Mouse (Mus musculus): ENCODE data around the gene Utp14b. TPM values are rescaled to one million over a fixed set of nuclear protein-coding genes. Genes with fewer than 3 reads are reported as not detected.

The Utp14b gene
- polyA plus RNA-seq, 1 experiment = 0.46 TPM

- Histone ChIP-seq H3K36me3 (ENCODE audit: control insufficient read depth, insufficient read depth, low read length) (peaks cover 1% of the 10 kb centered on the region; the same call in 1 of the 2 replicates), H3K27ac (ENCODE audit: insufficient read depth, low read length) (no peak overlapping the region), H3K4me1 (ENCODE audit: control insufficient read depth, insufficient read depth, insufficient read length) (no peaks in the 10 kb centered on the region; the same call in 1 of the 2 replicates), H3K27me3 (ENCODE audit: control insufficient read depth, insufficient read depth, low read length) (no peaks in the 10 kb centered on the region), H3K4me3 (ENCODE audit: extremely low read depth, insufficient read depth, insufficient read length) (no peak overlapping the region)
- TF ChIP-seq POLR2A (IDR thresholded peaks at IDR 0.05; ENCODE audit: low read depth, low read length) = no peak
- TF ChIP-seq CTCF (IDR thresholded peaks at IDR 0.05; ENCODE audit: extremely low read depth, insufficient read depth, insufficient read length, insufficient replicate concordance) = no peak
- DNase-seq (ENCODE audit: low read depth in 1 of 2, low spot score in 2 of 2) = no peak
- 40% methylated on average over 3 of the region's 3 CpGs for WGBS
These were observed 24.5 kb downstream of the Utp14b start for GRCm38 (mm10) chr1:78682291-78682690.

- no peaks in the 10 kb centered on the region for H3K27me3 ChIP-seq (ENCODE audit: control insufficient read depth, insufficient read depth, low read length)
- H3K27ac ChIP-seq (ENCODE audit: insufficient read depth, low read length) = no peak overlapping the region
- no peaks in the 10 kb centered on the region; the same call in 1 of the 2 replicates for H3K4me1 ChIP-seq (ENCODE audit: control insufficient read depth, insufficient read depth, insufficient read length)
- WGBS = 48% methylated on average over 8 of the region's 8 CpGs
- no peak overlapping the region for H3K4me3 ChIP-seq (ENCODE audit: extremely low read depth, insufficient read depth, insufficient read length)
- peaks cover 1% of the 10 kb centered on the region; the same call in 1 of the 2 replicates for H3K36me3 ChIP-seq (ENCODE audit: control insufficient read depth, insufficient read depth, low read length)
- TF ChIP-seq POLR2A (IDR thresholded peaks at IDR 0.05; ENCODE audit: low read depth, low read length) (no peak), CTCF (IDR thresholded peaks at IDR 0.05; ENCODE audit: extremely low read depth, insufficient read depth, insufficient read length, insufficient replicate concordance) (no peak)
- DNase-seq (ENCODE audit: low read depth in 1 of 2, low spot score in 2 of 2) = no peak
These were observed 26.3 kb downstream of the Utp14b start for GRCm38 (mm10) chr1:78684128-78684527.

DNA sequence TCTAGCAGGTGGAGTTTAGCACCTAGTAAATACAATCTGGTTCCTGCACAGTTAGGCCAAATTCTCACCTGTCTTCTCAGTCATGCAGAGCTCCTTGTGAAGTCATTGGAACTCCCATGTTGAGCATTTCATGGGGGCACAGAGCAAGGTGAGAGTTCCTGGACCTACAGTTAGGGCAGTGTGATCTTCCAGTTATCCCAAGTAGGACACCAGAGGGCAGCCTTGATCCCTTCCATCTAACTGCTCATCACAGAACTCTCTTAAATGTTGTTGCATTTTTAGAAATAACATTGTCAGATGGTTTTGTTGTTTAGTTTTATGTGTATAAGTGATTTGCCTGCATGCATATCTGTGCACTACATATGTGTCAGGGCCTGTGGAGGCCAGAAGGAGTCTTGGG is 29.0 kb downstream of the Utp14b start:
- peak; percentile 12; the same call in 1 of the 2 replicates for TF ChIP-seq CTCF (IDR thresholded peaks at IDR 0.05; ENCODE audit: extremely low read depth, insufficient read depth, insufficient read length, insufficient replicate concordance)
- no peak for TF ChIP-seq POLR2A (IDR thresholded peaks at IDR 0.05; ENCODE audit: low read depth, low read length)
- Histone ChIP-seq H3K4me1 (ENCODE audit: control insufficient read depth, insufficient read depth, insufficient read length) (no peaks in the 10 kb centered on the region; the same call in 1 of the 2 replicates), H3K36me3 (ENCODE audit: control insufficient read depth, insufficient read depth, low read length) (peaks cover 1% of the 10 kb centered on the region; the same call in 1 of the 2 replicates), H3K4me3 (ENCODE audit: extremely low read depth, insufficient read depth, insufficient read length) (no peak overlapping the region), H3K27me3 (ENCODE audit: control insufficient read depth, insufficient read depth, low read length) (no peaks in the 10 kb centered on the region), H3K27ac (ENCODE audit: insufficient read depth, low read length) (no peak overlapping the region)
- DNase-seq (ENCODE audit: low read depth in 1 of 2, low spot score in 2 of 2) = no peak

DNA sequence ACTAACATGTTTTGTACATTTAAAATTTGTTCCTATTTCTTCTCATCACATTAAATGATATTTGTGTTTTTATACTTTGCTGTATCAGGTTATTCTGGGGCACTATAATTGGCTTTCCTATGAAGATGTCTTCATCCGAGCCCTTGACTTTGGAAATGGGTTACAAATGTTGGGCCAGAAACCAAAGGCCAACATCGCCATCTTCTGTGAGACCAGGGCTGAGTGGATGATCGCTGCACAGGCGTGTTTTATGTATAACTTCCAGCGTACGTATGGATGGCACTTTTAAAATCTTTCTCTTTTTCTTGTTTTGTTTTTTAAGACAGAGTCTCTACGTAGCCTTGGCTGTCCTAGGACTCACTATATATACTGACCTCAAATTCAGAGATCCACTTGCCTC is 30.3 kb downstream of the Utp14b start:
- no peak for DNase-seq (ENCODE audit: low read depth in 1 of 2, low spot score in 2 of 2)
- 95% methylated on average over 7 of the region's 7 CpGs for WGBS
- no peak overlapping the region for H3K4me3 ChIP-seq (ENCODE audit: extremely low read depth, insufficient read depth, insufficient read length)
- H3K4me1 ChIP-seq (ENCODE audit: control insufficient read depth, insufficient read depth, insufficient read length) = no peaks in the 10 kb centered on the region; the same call in 1 of the 2 replicates
- TF ChIP-seq POLR2A (IDR thresholded peaks at IDR 0.05; ENCODE audit: low read depth, low read length) (no peak), CTCF (IDR thresholded peaks at IDR 0.05; ENCODE audit: extremely low read depth, insufficient read depth, insufficient read length, insufficient replicate concordance) (no peak)
- no peaks in the 10 kb centered on the region for H3K27me3 ChIP-seq (ENCODE audit: control insufficient read depth, insufficient read depth, low read length)
- H3K36me3 ChIP-seq (ENCODE audit: control insufficient read depth, insufficient read depth, low read length) = peaks cover 1% of the 10 kb centered on the region; the same call in 1 of the 2 replicates
- no peak overlapping the region for H3K27ac ChIP-seq (ENCODE audit: insufficient read depth, low read length)

DNA sequence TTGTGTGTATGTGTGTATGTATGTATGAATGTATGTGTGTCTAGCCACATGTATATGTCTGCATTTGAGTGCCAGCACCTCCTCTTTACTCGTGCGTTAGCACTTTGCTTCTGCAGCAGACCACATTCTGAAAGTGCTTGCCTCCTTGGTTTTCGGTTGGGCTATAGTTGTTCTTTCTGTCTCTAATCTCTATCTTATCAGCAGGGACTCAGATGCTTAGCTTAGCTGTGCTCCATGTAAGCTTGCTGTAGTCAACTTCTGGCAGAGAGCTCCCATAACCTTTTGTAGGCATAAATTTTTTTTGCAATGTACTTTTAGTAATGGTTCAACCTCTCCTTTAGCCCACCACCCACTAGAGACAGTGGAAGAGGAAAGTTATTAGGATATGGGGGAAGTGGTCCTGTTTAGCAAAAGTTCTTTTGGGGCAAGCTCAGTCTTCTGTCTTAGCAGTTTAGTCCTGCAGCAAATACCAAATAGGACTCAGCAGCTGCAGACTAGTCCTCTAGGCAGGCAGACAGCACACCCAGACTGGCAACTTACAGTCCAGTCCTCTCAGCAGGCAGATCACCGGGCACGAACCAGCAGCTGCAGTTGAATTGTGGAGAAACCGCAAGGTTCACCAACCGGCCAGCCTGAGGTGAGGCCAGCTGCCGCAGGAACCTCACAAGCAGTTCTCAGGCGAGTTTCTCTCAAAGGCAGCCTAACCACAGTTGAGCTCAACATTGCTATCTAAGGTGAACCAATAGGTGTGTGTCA is 36.8 kb downstream of the Utp14b start:
- Histone ChIP-seq H3K4me3 (ENCODE audit: extremely low read depth, insufficient read depth, insufficient read length) (no peak overlapping the region), H3K27ac (ENCODE audit: insufficient read depth, low read length) (no peak overlapping the region), H3K4me1 (ENCODE audit: control insufficient read depth, insufficient read depth, insufficient read length) (no peaks in the 10 kb centered on the region), H3K27me3 (ENCODE audit: control insufficient read depth, insufficient read depth, low read length) (no peaks in the 10 kb centered on the region), H3K36me3 (ENCODE audit: control insufficient read depth, insufficient read depth, low read length) (no peaks in the 10 kb centered on the region; the same call in 1 of the 2 replicates)
- DNase-seq (ENCODE audit: low read depth in 1 of 2, low spot score in 2 of 2) = no peak
- TF ChIP-seq CTCF (IDR thresholded peaks at IDR 0.05; ENCODE audit: extremely low read depth, insufficient read depth, insufficient read length, insufficient replicate concordance) = no peak
- TF ChIP-seq POLR2A (IDR thresholded peaks at IDR 0.05; ENCODE audit: low read depth, low read length) = no peak
- 81% methylated on average over 9 of the region's 9 CpGs for WGBS

GRCm38 (mm10) chr1:78696305-78696704 is 38.5 kb downstream of the Utp14b start:
- 35% methylated on average over 2 of the region's 2 CpGs for WGBS
- H3K27ac ChIP-seq (ENCODE audit: insufficient read depth, low read length) = no peak overlapping the region
- no peak overlapping the region for H3K4me3 ChIP-seq (ENCODE audit: extremely low read depth, insufficient read depth, insufficient read length)
- DNase-seq (ENCODE audit: low read depth in 1 of 2, low spot score in 2 of 2) = no peak
- H3K27me3 ChIP-seq (ENCODE audit: control insufficient read depth, insufficient read depth, low read length) = no peaks in the 10 kb centered on the region
- no peaks in the 10 kb centered on the region for H3K4me1 ChIP-seq (ENCODE audit: control insufficient read depth, insufficient read depth, insufficient read length)
- peaks cover 1% of the 10 kb centered on the region; the same call in 1 of the 2 replicates for H3K36me3 ChIP-seq (ENCODE audit: control insufficient read depth, insufficient read depth, low read length)
- TF ChIP-seq CTCF (IDR thresholded peaks at IDR 0.05; ENCODE audit: extremely low read depth, insufficient read depth, insufficient read length, insufficient replicate concordance) (no peak), POLR2A (IDR thresholded peaks at IDR 0.05; ENCODE audit: low read depth, low read length) (no peak)

DNA sequence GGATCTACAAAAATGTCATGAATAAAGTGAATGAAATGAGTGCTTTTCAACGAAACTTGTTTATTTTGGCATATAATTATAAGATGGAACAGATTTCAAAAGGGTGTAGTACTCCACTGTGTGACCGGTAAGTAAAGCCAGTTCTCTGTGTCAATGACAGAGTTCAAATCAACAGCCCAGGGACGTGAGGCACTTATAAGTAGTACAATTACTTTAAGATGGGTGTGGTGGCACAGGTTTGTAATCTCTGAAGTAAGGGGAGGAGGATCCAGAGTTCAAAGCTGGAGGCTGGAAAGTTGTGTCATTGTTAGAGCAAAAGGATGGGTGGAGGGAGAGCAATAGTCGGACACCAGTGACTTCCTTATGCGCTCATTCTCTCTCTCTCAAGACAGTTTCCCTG is 39.1 kb downstream of the Utp14b start:
- no peak for DNase-seq (ENCODE audit: low read depth in 1 of 2, low spot score in 2 of 2)
- H3K36me3 ChIP-seq (ENCODE audit: control insufficient read depth, insufficient read depth, low read length) = peaks cover 1% of the 10 kb centered on the region; the same call in 1 of the 2 replicates
- no peak overlapping the region for H3K27ac ChIP-seq (ENCODE audit: insufficient read depth, low read length)
- no peaks in the 10 kb centered on the region for H3K27me3 ChIP-seq (ENCODE audit: control insufficient read depth, insufficient read depth, low read length)
- H3K4me1 ChIP-seq (ENCODE audit: control insufficient read depth, insufficient read depth, insufficient read length) = peaks cover 2% of the 10 kb centered on the region; the same call in 1 of the 2 replicates
- no peak overlapping the region for H3K4me3 ChIP-seq (ENCODE audit: extremely low read depth, insufficient read depth, insufficient read length)
- 92% methylated on average over 5 of the region's 5 CpGs for WGBS
- TF ChIP-seq POLR2A (IDR thresholded peaks at IDR 0.05; ENCODE audit: low read depth, low read length) (no peak), CTCF (IDR thresholded peaks at IDR 0.05; ENCODE audit: extremely low read depth, insufficient read depth, insufficient read length, insufficient replicate concordance) (no peak)

Data from spleen, adult 2 months (tissue).